Mouse (Mus musculus) cerebellum, adult 18-20 months (tissue): ENCODE measurements around the gene Ttk.

Experiments
- DNase-seq, 2 experiments: peaks; one replicate each; pipeline ENCODE4 v3.0.0; 2021

Gene Ttk

DNA sequence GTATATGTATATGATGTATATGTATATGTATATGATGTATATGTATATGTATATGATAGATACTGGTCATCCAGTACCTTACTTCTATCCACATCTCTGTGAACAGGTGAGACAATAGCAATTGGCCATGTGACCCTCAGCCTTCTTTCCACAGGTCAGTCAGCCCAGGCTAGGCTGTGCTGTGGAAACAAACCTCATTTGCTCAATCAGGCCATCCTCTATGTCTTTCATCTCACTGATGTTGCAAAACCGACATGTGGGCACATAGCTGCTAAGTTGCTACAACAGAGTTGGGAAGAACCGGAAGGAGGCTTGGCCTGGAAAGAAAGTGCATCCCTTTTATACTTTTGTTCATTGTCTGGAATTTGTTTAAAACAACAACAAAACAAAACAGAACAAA lies 67.6 kb downstream of the Ttk start:
- no peak for DNase-seq

- no peak for DNase-seq
These were observed 71.3 kb downstream of the Ttk start for GRCm38 (mm10) chr9:83905820-83906219.

DNA sequence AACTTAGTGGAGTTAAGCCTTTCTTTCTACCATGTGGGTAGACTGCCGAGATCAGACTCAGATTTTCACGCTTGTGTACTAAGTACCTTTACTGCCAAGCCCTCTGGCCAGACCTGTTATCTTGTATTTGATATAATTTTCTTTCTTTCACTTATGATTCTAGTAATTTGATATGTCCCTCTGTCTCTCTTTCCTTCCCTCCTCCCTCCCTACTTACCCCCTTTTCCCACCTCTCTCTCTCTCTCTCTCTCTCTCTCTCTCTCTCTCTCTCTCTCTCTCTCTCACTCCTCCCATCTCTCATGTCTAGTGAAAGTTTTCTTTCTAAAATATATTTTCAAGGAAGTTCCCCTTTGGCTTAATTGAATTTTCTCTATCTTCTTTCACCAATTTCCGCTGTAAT lies 72.5 kb downstream of the Ttk start:
- DNase-seq: no peak

GRCm38 (mm10) chr9:83909836-83910235 lies 75.3 kb downstream of the Ttk start:
- no peak for DNase-seq

DNA sequence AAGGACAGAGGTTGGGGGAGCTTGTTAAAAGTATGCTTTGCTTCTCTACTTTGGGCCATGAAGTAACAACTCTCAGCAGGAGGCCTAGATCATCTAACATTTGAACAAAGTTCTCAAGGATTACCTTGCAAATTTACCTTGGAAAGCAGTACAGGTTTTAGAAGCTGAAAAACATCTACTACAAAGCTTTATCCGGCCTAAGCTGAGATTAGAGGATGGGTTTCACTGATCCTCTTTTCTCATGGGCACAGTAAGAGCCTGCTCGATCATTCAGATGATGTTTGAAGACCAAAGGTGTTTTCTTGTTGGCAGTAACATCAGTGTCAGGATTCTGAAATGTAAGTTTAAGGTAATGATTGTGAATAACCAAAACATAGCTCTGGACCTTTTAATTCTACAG lies 76.4 kb downstream of the Ttk start:
- no peak for DNase-seq
